Mouse (Mus musculus) G1E (cell line): ENCODE results near the gene Ankmy1. TPM values are rescaled to one million over a fixed set of nuclear protein-coding genes. Genes with fewer than 3 reads are reported as not detected.

Experiments
- ATAC-seq: 2 replicates; pipeline ENCODE4 v1.8.0; 2016; ENCODE audit warnings: mild to moderate bottlenecking; ENCODE audit not compliant: insufficient number of reproducible peaks, poor library complexity, low FRiP score, severe bottlenecking; ENCODE audit errors: extremely low read depth
- DNase-seq: peaks from one replicate; pipeline ENCODE4 v3.0.0; 2012; ENCODE audit warnings: low spot score
- H3K27me3 ChIP-seq: 2 replicates; pipeline ENCODE4 v1.6.1; 2012; ENCODE audit warnings: mild to moderate bottlenecking, low read length, inconsistent platforms; ENCODE audit not compliant: insufficient read depth
- H3K36me3 ChIP-seq: replicated peaks from 2 replicates; pipeline ENCODE3; 2012; ENCODE audit warnings: mild to moderate bottlenecking, inconsistent platforms
- H3K4me1 ChIP-seq: 2 replicates; pipeline ENCODE4 v1.6.1; 2012; ENCODE audit warnings: low read depth, low read length, inconsistent platforms, mixed read lengths; ENCODE audit not compliant: insufficient read depth
- H3K4me3 ChIP-seq: 2 replicates; pipeline ENCODE4 v1.5.1; 2012; ENCODE audit warnings: low read depth, mild to moderate bottlenecking, inconsistent platforms, low read length, moderate library complexity, mixed read lengths
- H3K9me3 ChIP-seq: replicated peaks from 2 replicates; pipeline ENCODE4 v1.6.1; 2012; ENCODE audit warnings: inconsistent platforms
- CTCF ChIP-seq: IDR thresholded peaks from 2 replicates; pipeline ENCODE4 v1.5.1; 2012; ENCODE audit warnings: low read depth, low read length, inconsistent platforms, mixed read lengths
- GATA1 ChIP-seq: IDR thresholded peaks from 2 replicates; pipeline ENCODE4 v1.6.1; 2012; ENCODE audit warnings: borderline replicate concordance, low read length, inconsistent platforms, mixed read lengths
- GATA2 ChIP-seq: IDR thresholded peaks from 2 replicates; pipeline ENCODE4 v1.6.1; 2012; ENCODE audit warnings: low read depth, low read length, inconsistent platforms, borderline replicate concordance
- POLR2AphosphoS5 ChIP-seq: IDR thresholded peaks from 2 replicates; pipeline ENCODE4 v1.6.1; 2012; ENCODE audit warnings: low read depth, low read length, inconsistent platforms; ENCODE audit not compliant: insufficient replicate concordance
- TAL1 ChIP-seq: conservative IDR thresholded peaks from 2 replicates; pipeline ENCODE4 v1.6.1; 2012; ENCODE audit warnings: low read depth, low read length, inconsistent platforms, mixed read lengths
- polyA plus RNA-seq: library from polyadenylated mRNA; stranded (reverse); fragments of >175 nt; gene quantifications from 2 replicates; pipeline ENCODE4 v1.2.3, GENCODE M21; 2012
- total RNA-seq, 2 experiments: library from RNA; stranded (forward) in 1 of 2; stranded (reverse) in 1 of 2; fragments of 200-1000 nt in 1 of 2; fragments of >200 nt in 1 of 2; fragmentation: Nextera tagmentation in 1 of 2; gene quantifications; 2 replicates each; pipeline ENCODE4 v1.2.3; 2014 to 2017

The Ankmy1 gene
- total and polyA plus RNA-seq, 3 experiments, result 0.08 to 0.75 (median 0.38) TPM

DNA sequence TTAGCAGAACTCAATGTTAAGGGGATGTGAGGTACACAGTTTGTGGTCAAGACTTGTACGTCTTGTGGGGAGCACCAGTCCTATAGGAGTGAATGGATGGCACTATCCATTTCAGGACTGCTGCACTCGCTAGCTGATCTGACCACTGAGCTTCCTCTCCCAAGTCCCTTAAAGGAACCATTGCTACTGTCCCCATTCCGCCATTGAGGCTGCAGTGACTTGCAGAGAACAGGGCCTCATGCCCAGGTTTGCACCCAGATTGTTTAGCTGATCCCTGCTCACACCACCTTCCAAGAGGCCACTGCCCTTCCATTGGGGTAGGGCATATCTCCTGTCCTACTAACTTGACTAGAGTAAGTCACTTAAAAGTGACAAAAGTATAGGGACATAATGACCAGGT, 6.0 kb upstream of the Ankmy1 start:
- H3K9me3 ChIP-seq, result no peaks in the 10 kb centered on the region
- DNase-seq (no peak), ATAC-seq (no peak)
- H3K36me3 ChIP-seq, result peaks cover 36% of the 10 kb centered on the region
- no peak overlapping the region for H3K4me3 ChIP-seq
- H3K4me1 ChIP-seq, result peaks cover 67% of the 10 kb centered on the region
- no peak for TF ChIP-seq CTCF
- TF ChIP-seq GATA2, result no peak
- TF ChIP-seq TAL1, result no peak
- H3K27me3 ChIP-seq, result no peaks in the 10 kb centered on the region

DNA sequence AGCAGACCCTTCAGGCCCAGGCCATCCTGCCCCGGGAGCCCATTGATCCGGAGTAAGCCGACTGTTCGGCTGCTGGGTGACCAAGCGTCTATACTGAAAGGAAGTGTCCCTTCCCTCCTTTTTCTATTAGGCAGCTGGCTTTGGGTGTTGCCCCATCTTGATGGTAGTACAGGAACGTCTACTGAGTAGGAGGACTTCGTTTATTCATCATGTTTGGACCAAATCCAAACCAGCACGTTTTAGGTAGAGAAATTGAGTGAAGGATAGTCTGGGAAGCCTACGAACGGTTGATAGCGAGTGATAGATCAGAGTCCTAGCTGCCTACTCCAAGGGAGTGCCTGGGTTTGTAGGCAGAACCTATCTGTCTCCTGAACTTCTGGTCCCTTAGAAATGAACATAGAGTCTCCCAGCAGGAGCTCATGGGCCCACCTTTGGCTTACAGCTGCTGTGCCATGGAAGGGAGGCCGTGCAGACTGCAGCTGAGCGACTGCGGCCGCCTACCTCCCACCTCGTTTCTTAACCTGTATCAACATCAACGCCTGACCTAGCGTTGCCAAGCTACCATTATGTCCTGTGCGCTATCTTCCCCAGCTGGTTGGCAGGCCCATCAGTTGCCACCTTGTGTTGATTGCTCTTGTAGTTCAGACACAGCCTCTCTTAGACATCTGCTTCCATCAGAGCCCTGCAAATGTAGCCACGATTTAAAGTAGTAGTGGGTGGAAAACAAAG, 5.1 kb upstream of the Ankmy1 start:
- H3K36me3 ChIP-seq, result peaks cover 28% of the 10 kb centered on the region
- DNase-seq (no peak), ATAC-seq (peak; percentile 5; the same call in 1 of the 2 replicates)
- TF ChIP-seq GATA1, result no peak
- no peak for TF ChIP-seq GATA2
- no peak for TF ChIP-seq POLR2AphosphoS5
- no peaks in the 10 kb centered on the region for H3K9me3 ChIP-seq
- peak overlapping the region; percentile 85 for H3K4me3 ChIP-seq
- H3K4me1 ChIP-seq, result peaks cover 68% of the 10 kb centered on the region
- H3K27me3 ChIP-seq, result peaks cover 5% of the 10 kb centered on the region

GRCm38 (mm10) chr1:92906779-92907631, 4.3 kb upstream of the Ankmy1 start, which contains the start of gene Dusp28:
Dusp28 (plus strand) TSS chr1:92906981.
- no peaks in the 10 kb centered on the region for H3K9me3 ChIP-seq
- H3K36me3 ChIP-seq, result peaks cover 20% of the 10 kb centered on the region
- ATAC-seq (peak; percentile 77), DNase-seq (peak; percentile 93)
- TF ChIP-seq CTCF (peak; percentile 12; the same call in 1 of the 2 replicates), TAL1 (no peak), POLR2AphosphoS5 (no peak)
- peak within 1 kb of the TSS; percentile 85 for H3K4me3 ChIP-seq
- H3K4me1 ChIP-seq, result peaks cover 63% of the 10 kb centered on the region
- H3K27me3 ChIP-seq, result peaks cover 9% of the 10 kb centered on the region

DNA sequence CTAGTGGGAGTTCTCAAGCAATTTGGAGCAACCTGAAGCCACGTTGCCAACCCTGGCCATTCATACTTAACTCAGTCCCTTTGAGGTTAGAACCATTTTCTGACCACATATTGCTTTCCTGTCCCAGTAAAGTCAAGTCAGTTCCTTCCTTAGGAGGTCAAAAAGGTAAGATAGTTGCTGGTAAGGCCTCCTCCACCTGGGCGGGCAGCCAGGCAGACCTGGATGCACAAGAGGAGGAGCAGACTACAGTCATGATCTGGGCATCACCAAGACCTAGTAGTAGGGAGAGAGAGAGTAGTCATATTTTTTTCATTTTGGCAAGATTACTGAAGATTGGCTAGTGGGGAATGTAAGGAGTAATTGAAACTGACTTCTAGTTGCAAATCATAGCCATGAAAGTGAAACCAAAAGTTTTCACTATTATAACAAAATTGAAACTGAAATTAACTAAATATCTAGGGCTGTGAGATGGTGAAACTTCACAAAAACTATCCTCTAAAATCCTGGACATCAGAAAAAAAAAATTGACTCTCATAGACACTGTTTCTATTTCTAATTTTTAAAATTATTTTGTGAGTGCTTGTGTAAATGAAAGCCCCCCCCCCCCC, 3.1 kb upstream of the Ankmy1 start:
- ATAC-seq, result no peak
- Histone ChIP-seq H3K9me3 (no peaks in the 10 kb centered on the region), H3K4me1 (peaks cover 52% of the 10 kb centered on the region), H3K36me3 (peaks cover 15% of the 10 kb centered on the region), H3K27me3 (peaks cover 20% of the 10 kb centered on the region), H3K4me3 (no peak overlapping the region)
- DNase-seq, result no peak
- TF ChIP-seq POLR2AphosphoS5, result no peak

GRCm38 (mm10) chr1:92903627-92904026, 921 bp upstream of the Ankmy1 start:
- peaks cover 36% of the 10 kb centered on the region for H3K27me3 ChIP-seq
- H3K9me3 ChIP-seq, result no peaks in the 10 kb centered on the region
- TF ChIP-seq CTCF (no peak), POLR2AphosphoS5 (no peak), TAL1 (no peak), GATA2 (no peak), GATA1 (no peak)
- H3K4me3 ChIP-seq, result no peak overlapping the region
- peaks cover 33% of the 10 kb centered on the region for H3K4me1 ChIP-seq
- DNase-seq (no peak), ATAC-seq (no peak)
- H3K36me3 ChIP-seq, result peaks cover 14% of the 10 kb centered on the region

DNA sequence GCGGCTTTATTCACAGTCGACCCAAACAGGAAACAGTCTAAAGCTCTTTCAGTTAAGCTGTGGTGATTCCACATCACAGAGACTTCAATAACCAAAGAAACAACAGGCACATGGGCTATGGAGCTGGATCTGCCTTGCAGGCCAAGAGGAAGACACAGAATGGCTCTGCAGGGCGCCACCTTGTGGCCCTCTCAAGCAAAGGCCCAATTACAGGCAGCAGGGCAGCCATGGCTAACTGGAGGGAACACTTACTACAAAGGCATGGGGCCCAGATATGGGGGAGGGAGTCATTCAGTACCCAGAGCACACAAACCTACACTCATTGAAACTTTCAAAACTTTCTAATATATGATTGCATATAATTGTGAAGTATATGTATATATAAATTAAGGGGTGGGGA, 7.6 kb downstream of the Ankmy1 start:
- Histone ChIP-seq H3K4me3 (no peak overlapping the region), H3K4me1 (peaks cover 6% of the 10 kb centered on the region; the same call in 1 of the 2 replicates), H3K27me3 (peaks cover 36% of the 10 kb centered on the region), H3K36me3 (no peaks in the 10 kb centered on the region), H3K9me3 (no peaks in the 10 kb centered on the region)
- DNase-seq (peak; percentile 77), ATAC-seq (peak; percentile 73)
- no peak for TF ChIP-seq GATA2
- TF ChIP-seq CTCF, result peak; percentile 96
- TF ChIP-seq TAL1, result no peak
